Mouse (Mus musculus) liver, embryonic 14.5 days (tissue): ENCODE data around the gene Gpr160. TPM values are rescaled to one million over a fixed set of nuclear protein-coding genes. Genes with fewer than 3 reads are reported as not detected.

Experiments used
- ATAC-seq: fragments of 200-750 bp; cut with Nextera tagmentation; 2 replicates; pipeline ENCODE4 v1.8.0; 2017; ENCODE audit warnings: moderate number of reproducible peaks, mild to moderate bottlenecking, moderate library complexity; ENCODE audit not compliant: insufficient read depth
- DNase-seq, 3 experiments: peaks; one replicate each; pipeline ENCODE4 v3.0.0-alpha.2; 2012 to 2013; ENCODE audit warnings: low read depth in 3 of 3, low spot score in 3 of 3
- H3K27ac ChIP-seq: fragments of 300-500 bp; sonication (generic); 2 replicates; pipeline ENCODE4 v1.5.1; 2014; ENCODE audit warnings: moderate library complexity, mild to moderate bottlenecking, control low read depth, inconsistent platforms
- H3K27me3 ChIP-seq: fragments of 300-500 bp; sonication (generic); 2 replicates; pipeline ENCODE4 v1.6.1; 2014; ENCODE audit warnings: mild to moderate bottlenecking, low read length, moderate library complexity; ENCODE audit not compliant: control insufficient read depth, insufficient read depth
- H3K36me3 ChIP-seq: fragments of 300-500 bp; sonication (generic); replicated peaks from 2 replicates; pipeline ENCODE4 v1.6.1; 2014; ENCODE audit warnings: low read depth; ENCODE audit not compliant: control insufficient read depth, insufficient read depth
- H3K4me1 ChIP-seq, 2 experiments: fragments of 200-500 bp in 1 of 2; fragments of 300-500 bp in 1 of 2; sonication (generic) in 1 of 2; replicated peaks; 2 replicates each; pipeline ENCODE4 v1.6.1; 2012 to 2014; ENCODE audit warnings: antibody characterized with exemption in 1 of 2, inconsistent platforms in 1 of 2, low read length in 1 of 2; ENCODE audit not compliant: control insufficient read depth in 2 of 2, insufficient read depth in 2 of 2
- H3K4me2 ChIP-seq: fragments of 300-500 bp; sonication (generic); 2 replicates; pipeline ENCODE4 v1.6.1; 2014; ENCODE audit warnings: low read depth, mild to moderate bottlenecking, control low read depth, moderate library complexity
- H3K4me3 ChIP-seq, 2 experiments: fragments of 200-500 bp in 1 of 2; fragments of 300-500 bp in 1 of 2; sonication (generic) in 1 of 2; 2 replicates each; pipeline ENCODE4 v1.5.1; 2012 to 2014; ENCODE audit warnings: low read depth in 2 of 2, low read length in 2 of 2, mild to moderate bottlenecking in 2 of 2, control low read depth in 1 of 2, inconsistent platforms in 1 of 2, moderate library complexity in 1 of 2; ENCODE audit not compliant: insufficient read depth in 1 of 2
- H3K9ac ChIP-seq: fragments of 300-500 bp; sonication (generic); replicated peaks from 2 replicates; pipeline ENCODE4 v1.6.1; 2014; ENCODE audit warnings: mild to moderate bottlenecking, control low read depth, moderate library complexity
- H3K9me3 ChIP-seq: fragments of 300-500 bp; sonication (generic); 2 replicates; pipeline ENCODE4 v1.6.1; 2016; ENCODE audit warnings: low read length, mixed read lengths; ENCODE audit not compliant: control insufficient read depth
- CTCF ChIP-seq: IDR thresholded peaks from 2 replicates; pipeline ENCODE4 v1.5.1; 2016; ENCODE audit warnings: antibody characterized with exemption, low read depth, control low read depth
- EP300 ChIP-seq: IDR thresholded peaks from 2 replicates; pipeline ENCODE4 v1.6.1; 2016; ENCODE audit warnings: antibody characterized with exemption, low read depth
- WGBS: fragments of 180-500 bp; shearing (Covaris S2); extraction: QIAGEN DNeasy Blood & Tissue Kit; methylation state at CpG from one replicate; pipeline ENCODE4 v1.1.7; 2014; ENCODE audit not compliant: insufficient replicate concordance; 5-methylcytosine and 5-hydroxymethylcytosine counted together
- polyA plus RNA-seq, 2 experiments: library from polyadenylated mRNA; depleted of rRNA in 1 of 2; stranded (reverse) in 1 of 2; unstranded in 1 of 2; fragments of >200 nt; fragmentation: Nextera tagmentation in 1 of 2; extraction: Ambion mirVana in 1 of 2; gene quantifications; 2 replicates each; pipeline versions ENCODE4 v1.2.1 to v1.2.3; 2012 to 2014

Gpr160 gene
- polyA plus RNA-seq, 2 experiments: 1.5 to 4.8 TPM

- Histone ChIP-seq H3K4me3 (no peak overlapping the region), H3K27ac (no peak overlapping the region), H3K4me2 (no peak overlapping the region), H3K27me3 (no peaks in the 10 kb centered on the region), H3K36me3 (peaks cover 5% of the 10 kb centered on the region; the same call in 1 of the 2 replicates), H3K9me3 (no peaks in the 10 kb centered on the region), H3K9ac (no peak overlapping the region), H3K4me1 (peaks cover 0 to 4% of the 10 kb centered on the region in 2 experiments; a peak in 2 of 4 replicates)
- DNase-seq (no peak), ATAC-seq (no peak)
- TF ChIP-seq EP300 (no peak), CTCF (no peak)
- 69% methylated on average over 3 of the region's 3 CpGs for WGBS
Measured at GRCm38 (mm10) chr3:30929828-30930227, 74.1 kb downstream of the Gpr160 start.

GRCm38 (mm10) chr3:30934384-30934783 lies 78.6 kb downstream of the Gpr160 start:
- ATAC-seq (no peak), DNase-seq (no peak)
- Histone ChIP-seq H3K9me3 (no peaks in the 10 kb centered on the region), H3K27me3 (no peaks in the 10 kb centered on the region), H3K4me3 (no peak overlapping the region), H3K4me1 (peaks cover 0 to 4% of the 10 kb centered on the region in 2 experiments; a peak in 2 of 4 replicates), H3K27ac (no peak overlapping the region), H3K4me2 (no peak overlapping the region), H3K9ac (no peak overlapping the region), H3K36me3 (peaks cover 14% of the 10 kb centered on the region)
- TF ChIP-seq CTCF (no peak), EP300 (no peak)

Other genes starting within 250 kb of the Gpr160 start
- gene Lrriq4, start 211.4 kb upstream of the Gpr160 start, polyA plus RNA-seq (2012; rRNA removed): not detected in 2 replicates
- gene Lrriq4, start 211.4 kb upstream of the Gpr160 start, polyA plus RNA-seq (2014; fragmentation: Nextera tagmentation; extraction: Ambion mirVana): not detected in 2 replicates
- 0.02 TPM in 1 of 2 replicates, not detected in the other for gene Lrrc34, start 208.1 kb upstream of the Gpr160 start, polyA plus RNA-seq (2012; rRNA removed)
- gene Lrrc34, start 208.1 kb upstream of the Gpr160 start, polyA plus RNA-seq (2014; fragmentation: Nextera tagmentation; extraction: Ambion mirVana): 0.09 TPM in 1 of 2 replicates, not detected in the other
- 0.02 TPM in 1 of 2 replicates, not detected in the other for gene Lrrc31, start 156.1 kb upstream of the Gpr160 start, polyA plus RNA-seq (2012; rRNA removed)
- not detected in 2 replicates for gene Lrrc31, start 156.1 kb upstream of the Gpr160 start, polyA plus RNA-seq (2014; fragmentation: Nextera tagmentation; extraction: Ambion mirVana)
- 0.02 and 0.07 TPM in 2 replicates for gene Samd7, start 109.7 kb upstream of the Gpr160 start, polyA plus RNA-seq (2012; rRNA removed)
- gene Samd7, start 109.7 kb upstream of the Gpr160 start, polyA plus RNA-seq (2014; fragmentation: Nextera tagmentation; extraction: Ambion mirVana): 0.04 TPM in 1 of 2 replicates, not detected in the other
- 16.3 and 24.4 TPM in 2 replicates for gene Sec62, start 63.1 kb upstream of the Gpr160 start, polyA plus RNA-seq (2012; rRNA removed)
- gene Sec62, start 63.1 kb upstream of the Gpr160 start, polyA plus RNA-seq (2014; fragmentation: Nextera tagmentation; extraction: Ambion mirVana): 57.7 and 57.8 TPM in 2 replicates
- 2.6 and 2.9 TPM in 2 replicates for gene Phc3, start 113.5 kb downstream of the Gpr160 start, polyA plus RNA-seq (2012; rRNA removed)
- 1.5 and 1.9 TPM in 2 replicates for gene Phc3, start 113.5 kb downstream of the Gpr160 start, polyA plus RNA-seq (2014; fragmentation: Nextera tagmentation; extraction: Ambion mirVana)
- 3.4 and 4.6 TPM in 2 replicates for gene Prkci, start 139.8 kb downstream of the Gpr160 start, polyA plus RNA-seq (2012; rRNA removed)
- 5.1 and 5.3 TPM in 2 replicates for gene Prkci, start 139.8 kb downstream of the Gpr160 start, polyA plus RNA-seq (2014; fragmentation: Nextera tagmentation; extraction: Ambion mirVana)
- 1.6 and 2.7 TPM in 2 replicates for gene Skil, start 239.1 kb downstream of the Gpr160 start, polyA plus RNA-seq (2012; rRNA removed)
- gene Skil, start 239.1 kb downstream of the Gpr160 start, polyA plus RNA-seq (2014; fragmentation: Nextera tagmentation; extraction: Ambion mirVana): 4.2 and 4.3 TPM in 2 replicates